Mouse (Mus musculus) limb, embryonic 15.5 days (tissue): Measurements from ENCODE around the gene Nsmf. TPM values are rescaled to one million over a fixed set of nuclear protein-coding genes. Genes with fewer than 3 reads are reported as not detected.

ENCODE experiments used
- ATAC-seq: fragments of 200-750 bp; cut with Nextera tagmentation; 2 replicates; pipeline ENCODE4 v1.8.0; 2017; ENCODE audit warnings: low read depth, moderate TSS enrichment; ENCODE audit not compliant: insufficient number of reproducible peaks, low FRiP score, low TSS enrichment
- H3K27ac ChIP-seq: fragments of 300-500 bp; sonication (generic); 2 replicates; pipeline ENCODE4 v1.5.1; 2015; ENCODE audit warnings: moderate library complexity, mild to moderate bottlenecking, inconsistent platforms
- H3K27me3 ChIP-seq: fragments of 300-500 bp; sonication (generic); 2 replicates; pipeline ENCODE4 v1.6.1; 2015; ENCODE audit warnings: inconsistent platforms
- H3K36me3 ChIP-seq: fragments of 300-500 bp; sonication (generic); 2 replicates; pipeline ENCODE4 v1.6.1; 2015; ENCODE audit warnings: inconsistent platforms
- H3K4me1 ChIP-seq: fragments of 300-500 bp; sonication (generic); 2 replicates; pipeline ENCODE4 v1.6.1; 2015; ENCODE audit warnings: inconsistent platforms
- H3K4me2 ChIP-seq: fragments of 300-500 bp; sonication (generic); 2 replicates; pipeline ENCODE4 v1.6.1; 2015; ENCODE audit warnings: mild to moderate bottlenecking, inconsistent platforms
- H3K4me3 ChIP-seq: fragments of 300-500 bp; sonication (generic); 2 replicates; pipeline ENCODE4 v1.5.1; 2015; ENCODE audit warnings: mild to moderate bottlenecking, inconsistent platforms
- H3K9ac ChIP-seq: fragments of 300-500 bp; sonication (generic); 2 replicates; pipeline ENCODE4 v1.6.1; 2015; ENCODE audit warnings: inconsistent platforms
- H3K9me3 ChIP-seq: fragments of 300-500 bp; sonication (generic); 2 replicates; pipeline ENCODE4 v1.6.1; 2016; ENCODE audit warnings: inconsistent platforms
- WGBS: fragments of 180-500 bp; shearing (Covaris S2); methylation state at CpG from one replicate; pipeline ENCODE4 v1.1.7; 2015; 5-methylcytosine and 5-hydroxymethylcytosine counted together
- polyA plus RNA-seq: library from polyadenylated mRNA; unstranded; fragments of >200 nt; fragmentation: Nextera tagmentation; extraction: Ambion mirVana; gene quantifications from 2 replicates; pipeline ENCODE4 v1.2.1, GENCODE M21; 2015

Nsmf gene
- polyA plus RNA-seq, 1 experiment from 2014 or later = 67.5 TPM

- Histone ChIP-seq H3K9me3 (no peaks in the 10 kb centered on the region), H3K9ac (no peak overlapping the region), H3K4me2 (no peak overlapping the region), H3K27ac (no peak overlapping the region), H3K36me3 (no peaks in the 10 kb centered on the region), H3K27me3 (no peaks in the 10 kb centered on the region), H3K4me3 (no peak overlapping the region), H3K4me1 (no peaks in the 10 kb centered on the region)
- no peak for ATAC-seq
- 83% methylated on average over 3 of the region's 3 CpGs for WGBS
These were observed 34.5 kb downstream of the Nsmf start for GRCm38 (mm10) chr2:25088636-25089035.

- no peak for ATAC-seq
- no peaks in the 10 kb centered on the region for H3K9me3 ChIP-seq
- 40% methylated on average over 17 of the region's 17 CpGs for WGBS
- no peaks in the 10 kb centered on the region for H3K36me3 ChIP-seq
- peaks cover 6% of the 10 kb centered on the region; the same call in 1 of the 2 replicates for H3K4me1 ChIP-seq
- H3K27me3 ChIP-seq = peaks cover 17% of the 10 kb centered on the region
- H3K4me3 ChIP-seq = peak overlapping the region; percentile 10; the same call in 1 of the 2 replicates
- H3K4me2 ChIP-seq = peak overlapping the region; percentile 35
- no peak overlapping the region for H3K27ac ChIP-seq
- H3K9ac ChIP-seq = no peak overlapping the region
These were observed 40.6 kb downstream of the Nsmf start for GRCm38 (mm10) chr2:25094785-25095108.

GRCm38 (mm10) chr2:25095109-25095850, 41.1 kb downstream of the Nsmf start, which contains the start of gene Noxa1:
Gene Noxa1 (minus strand): TSS chr2:25095149.
- Histone ChIP-seq H3K9ac (no peak within 1 kb of the TSS), H3K4me2 (peak within 1 kb of the TSS; percentile 35), H3K9me3 (no peaks in the 10 kb centered on the region), H3K27ac (no peak within 1 kb of the TSS), H3K27me3 (peaks cover 17% of the 10 kb centered on the region), H3K36me3 (no peaks in the 10 kb centered on the region), H3K4me1 (peaks cover 6% of the 10 kb centered on the region; the same call in 1 of the 2 replicates), H3K4me3 (peak within 1 kb of the TSS; percentile 10; the same call in 1 of the 2 replicates)
- no peak for ATAC-seq
- 42% methylated on average over 28 of the region's 28 CpGs for WGBS

GRCm38 (mm10) chr2:25098005-25098615, 44.0 kb downstream of the Nsmf start:
- no peak for ATAC-seq
- Histone ChIP-seq H3K27me3 (peaks cover 17% of the 10 kb centered on the region), H3K9me3 (no peaks in the 10 kb centered on the region), H3K4me1 (peaks cover 6% of the 10 kb centered on the region; the same call in 1 of the 2 replicates), H3K36me3 (no peaks in the 10 kb centered on the region), H3K27ac (no peak overlapping the region), H3K4me3 (no peak overlapping the region), H3K9ac (no peak overlapping the region), H3K4me2 (no peak overlapping the region)
- 61% methylated on average over 3 of the region's 3 CpGs for WGBS

GRCm38 (mm10) chr2:25098956-25099355, 44.8 kb downstream of the Nsmf start:
- no peaks in the 10 kb centered on the region for H3K36me3 ChIP-seq
- peaks cover 6% of the 10 kb centered on the region; the same call in 1 of the 2 replicates for H3K4me1 ChIP-seq
- no peak for ATAC-seq
- H3K4me2 ChIP-seq = no peak overlapping the region
- H3K9ac ChIP-seq = no peak overlapping the region
- H3K9me3 ChIP-seq = no peaks in the 10 kb centered on the region
- H3K4me3 ChIP-seq = no peak overlapping the region
- H3K27me3 ChIP-seq = peaks cover 17% of the 10 kb centered on the region
- WGBS = 59% methylated on average over 5 of the region's 5 CpGs
- H3K27ac ChIP-seq = no peak overlapping the region

GRCm38 (mm10) chr2:25099703-25100102, 45.5 kb downstream of the Nsmf start:
- Histone ChIP-seq H3K9me3 (no peaks in the 10 kb centered on the region), H3K27ac (no peak overlapping the region), H3K36me3 (no peaks in the 10 kb centered on the region), H3K4me3 (no peak overlapping the region), H3K4me2 (no peak overlapping the region), H3K27me3 (peaks cover 9% of the 10 kb centered on the region; the same call in 1 of the 2 replicates), H3K9ac (no peak overlapping the region), H3K4me1 (peaks cover 5% of the 10 kb centered on the region; the same call in 1 of the 2 replicates)
- no peak for ATAC-seq
- WGBS = 67% methylated on average over 3 of the region's 3 CpGs

GRCm38 (mm10) chr2:25104122-25104521, 50.0 kb downstream of the Nsmf start:
- ATAC-seq = no peak
- no peaks in the 10 kb centered on the region for H3K9me3 ChIP-seq
- H3K4me1 ChIP-seq = no peaks in the 10 kb centered on the region
- H3K4me3 ChIP-seq = no peak overlapping the region
- no peak overlapping the region for H3K4me2 ChIP-seq
- no peaks in the 10 kb centered on the region for H3K27me3 ChIP-seq
- no peak overlapping the region for H3K27ac ChIP-seq
- no peak overlapping the region for H3K9ac ChIP-seq
- 71% methylated on average over 2 of the region's 2 CpGs for WGBS
- no peaks in the 10 kb centered on the region for H3K36me3 ChIP-seq

- Histone ChIP-seq H3K36me3 (no peaks in the 10 kb centered on the region), H3K4me3 (no peak overlapping the region), H3K9me3 (no peaks in the 10 kb centered on the region), H3K4me1 (no peaks in the 10 kb centered on the region), H3K9ac (no peak overlapping the region), H3K27ac (no peak overlapping the region), H3K4me2 (no peak overlapping the region), H3K27me3 (no peaks in the 10 kb centered on the region)
- ATAC-seq = no peak
- WGBS = 63% methylated on average over 3 of the region's 3 CpGs
These were observed 51.9 kb downstream of the Nsmf start for GRCm38 (mm10) chr2:25106045-25106444.

- H3K36me3 ChIP-seq = no peaks in the 10 kb centered on the region
- H3K9ac ChIP-seq = no peak overlapping the region
- H3K9me3 ChIP-seq = no peaks in the 10 kb centered on the region
- no peak for ATAC-seq
- H3K4me1 ChIP-seq = no peaks in the 10 kb centered on the region
- no peaks in the 10 kb centered on the region for H3K27me3 ChIP-seq
- H3K4me2 ChIP-seq = no peak overlapping the region
- no peak overlapping the region for H3K27ac ChIP-seq
- H3K4me3 ChIP-seq = no peak overlapping the region
These were observed 55.3 kb downstream of the Nsmf start for GRCm38 (mm10) chr2:25109487-25109886.

GRCm38 (mm10) chr2:25110505-25111183, 56.5 kb downstream of the Nsmf start:
- H3K27ac ChIP-seq = no peak overlapping the region

GRCm38 (mm10) chr2:25111184-25111791, 57.1 kb downstream of the Nsmf start:
- no peak for ATAC-seq
- no peaks in the 10 kb centered on the region for H3K27me3 ChIP-seq
- WGBS = 75% methylated on average over 9 of the region's 9 CpGs
- no peaks in the 10 kb centered on the region for H3K9me3 ChIP-seq
- no peak overlapping the region for H3K4me3 ChIP-seq
- H3K4me2 ChIP-seq = no peak overlapping the region
- H3K36me3 ChIP-seq = no peaks in the 10 kb centered on the region
- no peak overlapping the region for H3K27ac ChIP-seq
- no peaks in the 10 kb centered on the region for H3K4me1 ChIP-seq
- H3K9ac ChIP-seq = no peak overlapping the region

More at GRCm38 (mm10) chr2:25110505-25111183, 56.5 kb downstream of the Nsmf start:
- no peak for ATAC-seq
- H3K4me3 ChIP-seq = no peak overlapping the region
- no peaks in the 10 kb centered on the region for H3K9me3 ChIP-seq
- H3K9ac ChIP-seq = no peak overlapping the region
- H3K4me2 ChIP-seq = no peak overlapping the region
- no peaks in the 10 kb centered on the region for H3K36me3 ChIP-seq
- no peaks in the 10 kb centered on the region for H3K27me3 ChIP-seq
- H3K4me1 ChIP-seq = no peaks in the 10 kb centered on the region
